Mouse (Mus musculus) limb, embryonic 13.5 days (tissue): Measurements from ENCODE around the gene Dpp9. TPM values are rescaled to one million over a fixed set of nuclear protein-coding genes. Genes with fewer than 3 reads are reported as not detected.

Experiments
- ATAC-seq: fragments of 200-750 bp; cut with Nextera tagmentation; 2 replicates; pipeline ENCODE4 v1.8.0; 2017; ENCODE audit warnings: low read depth, moderate number of reproducible peaks, moderate TSS enrichment; ENCODE audit not compliant: low FRiP score
- H3K27ac ChIP-seq: fragments of 300-500 bp; sonication (generic); 2 replicates; pipeline ENCODE4 v1.5.1; 2015; ENCODE audit warnings: inconsistent platforms, mild to moderate bottlenecking, moderate library complexity
- H3K27me3 ChIP-seq: fragments of 300-500 bp; sonication (generic); 2 replicates; pipeline ENCODE4 v1.6.1; 2015; ENCODE audit warnings: mild to moderate bottlenecking, inconsistent platforms
- H3K36me3 ChIP-seq: fragments of 300-500 bp; sonication (generic); 2 replicates; pipeline ENCODE4 v1.6.1; 2015; ENCODE audit warnings: inconsistent platforms, mild to moderate bottlenecking, moderate library complexity
- H3K4me1 ChIP-seq: fragments of 300-500 bp; sonication (generic); 2 replicates; pipeline ENCODE4 v1.6.1; 2015; ENCODE audit warnings: inconsistent platforms
- H3K4me2 ChIP-seq: fragments of 300-500 bp; sonication (generic); replicated peaks from 2 replicates; pipeline ENCODE4 v1.6.1; 2015; ENCODE audit warnings: inconsistent platforms, mild to moderate bottlenecking, moderate library complexity
- H3K4me3 ChIP-seq: fragments of 300-500 bp; sonication (generic); 2 replicates; pipeline ENCODE4 v1.5.1; 2015; ENCODE audit warnings: moderate library complexity, mild to moderate bottlenecking, inconsistent platforms
- H3K9ac ChIP-seq: fragments of 300-500 bp; sonication (generic); 2 replicates; pipeline ENCODE4 v1.6.1; 2015; ENCODE audit warnings: mild to moderate bottlenecking, inconsistent platforms
- H3K9me3 ChIP-seq: fragments of 300-500 bp; sonication (generic); 2 replicates; pipeline ENCODE4 v1.6.1; 2016; ENCODE audit warnings: inconsistent platforms
- WGBS: fragments of 180-500 bp; shearing (Covaris S2); methylation state at CpG from one replicate; pipeline ENCODE4 v1.1.7; 2015; 5-methylcytosine and 5-hydroxymethylcytosine counted together
- polyA plus RNA-seq: library from polyadenylated mRNA; unstranded; fragments of >200 nt; fragmentation: Nextera tagmentation; extraction: Ambion mirVana; gene quantifications from 2 replicates; pipeline ENCODE4 v1.2.1, GENCODE M21; 2015

Gene Dpp9
- polyA plus RNA-seq, 1 experiment from 2014 or later = 39.8 TPM

- 47% methylated on average over 1 of the region's 1 CpGs for WGBS
- ATAC-seq = no peak
- no peak overlapping the region for H3K4me2 ChIP-seq
- no peak overlapping the region for H3K9ac ChIP-seq
- H3K27me3 ChIP-seq = no peaks in the 10 kb centered on the region
- H3K4me3 ChIP-seq = no peak overlapping the region
- H3K9me3 ChIP-seq = no peaks in the 10 kb centered on the region
- H3K36me3 ChIP-seq = no peaks in the 10 kb centered on the region
- no peak overlapping the region for H3K27ac ChIP-seq
- no peaks in the 10 kb centered on the region for H3K4me1 ChIP-seq
These were observed 6.2 kb upstream of the Dpp9 start for GRCm38 (mm10) chr17:56224916-56225315.

DNA sequence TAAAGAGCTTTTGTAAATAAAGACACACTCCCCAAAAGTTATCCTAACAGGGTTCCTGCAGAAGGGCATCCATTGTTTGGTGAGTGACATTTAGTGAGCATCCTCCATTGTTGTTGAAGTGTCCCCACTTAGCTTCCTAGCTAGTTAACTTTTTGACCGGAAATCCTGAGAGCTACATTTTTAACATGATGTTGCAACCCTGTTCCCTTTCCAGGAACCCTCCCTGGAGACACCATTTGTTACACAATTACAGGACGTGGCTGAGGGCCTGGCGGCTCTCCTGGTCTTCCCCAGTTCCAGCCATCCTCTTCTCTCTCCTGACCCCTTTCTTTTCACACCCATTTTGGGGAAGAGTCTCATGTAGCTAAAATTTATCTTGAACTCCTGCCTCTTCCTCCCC is 1.1 kb upstream of the Dpp9 start:
- peak overlapping the region; percentile 85 for H3K4me2 ChIP-seq
- no peak overlapping the region for H3K27ac ChIP-seq
- no peak for ATAC-seq
- peak overlapping the region; percentile 82; the same call in 1 of the 2 replicates for H3K4me3 ChIP-seq
- H3K9me3 ChIP-seq = no peaks in the 10 kb centered on the region
- H3K9ac ChIP-seq = no peak overlapping the region
- no peaks in the 10 kb centered on the region for H3K27me3 ChIP-seq
- peaks cover 24% of the 10 kb centered on the region for H3K4me1 ChIP-seq
- WGBS = 44% methylated on average over 3 of the region's 3 CpGs
- peaks cover 11% of the 10 kb centered on the region for H3K36me3 ChIP-seq

DNA sequence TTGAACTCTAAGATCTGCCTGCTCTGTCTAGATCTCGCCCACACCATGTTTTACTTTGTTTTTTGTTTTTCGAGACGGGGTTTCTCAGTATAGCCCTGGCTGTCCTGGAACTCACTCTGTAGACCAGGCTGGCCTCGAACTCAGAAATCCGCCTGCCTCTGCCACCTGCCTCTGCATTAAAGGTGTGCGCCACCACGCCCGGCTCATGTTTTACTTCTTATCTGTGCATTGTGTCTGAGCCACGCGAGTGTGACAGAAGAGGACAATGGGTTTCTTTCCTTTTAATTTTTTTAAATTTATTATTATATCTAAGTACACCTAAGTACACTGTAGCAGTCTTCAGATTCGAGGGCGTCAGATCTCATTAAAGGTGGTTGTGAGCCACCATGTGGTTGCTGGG is 546 bp upstream of the Dpp9 start:
- peak overlapping the region; percentile 39; the same call in 1 of the 2 replicates for H3K27ac ChIP-seq
- H3K36me3 ChIP-seq = peaks cover 16% of the 10 kb centered on the region
- H3K9me3 ChIP-seq = no peaks in the 10 kb centered on the region
- no peaks in the 10 kb centered on the region for H3K27me3 ChIP-seq
- H3K4me1 ChIP-seq = peaks cover 24% of the 10 kb centered on the region
- peak overlapping the region; percentile 82 for H3K4me3 ChIP-seq
- peak overlapping the region; percentile 85 for H3K4me2 ChIP-seq
- 46% methylated on average over 12 of the region's 12 CpGs for WGBS
- ATAC-seq = no peak
- H3K9ac ChIP-seq = peak overlapping the region; percentile 90

GRCm38 (mm10) chr17:56217670-56218069 is 1.0 kb downstream of the Dpp9 start:
- H3K36me3 ChIP-seq = peaks cover 16% of the 10 kb centered on the region
- no peaks in the 10 kb centered on the region for H3K27me3 ChIP-seq
- peaks cover 24% of the 10 kb centered on the region for H3K4me1 ChIP-seq
- H3K9me3 ChIP-seq = no peaks in the 10 kb centered on the region
- peak overlapping the region; percentile 82 for H3K4me3 ChIP-seq
- H3K4me2 ChIP-seq = peak overlapping the region; percentile 85
- peak overlapping the region; percentile 90 for H3K9ac ChIP-seq
- ATAC-seq = no peak
- no peak overlapping the region for H3K27ac ChIP-seq
- WGBS = 69% methylated on average over 13 of the region's 13 CpGs

DNA sequence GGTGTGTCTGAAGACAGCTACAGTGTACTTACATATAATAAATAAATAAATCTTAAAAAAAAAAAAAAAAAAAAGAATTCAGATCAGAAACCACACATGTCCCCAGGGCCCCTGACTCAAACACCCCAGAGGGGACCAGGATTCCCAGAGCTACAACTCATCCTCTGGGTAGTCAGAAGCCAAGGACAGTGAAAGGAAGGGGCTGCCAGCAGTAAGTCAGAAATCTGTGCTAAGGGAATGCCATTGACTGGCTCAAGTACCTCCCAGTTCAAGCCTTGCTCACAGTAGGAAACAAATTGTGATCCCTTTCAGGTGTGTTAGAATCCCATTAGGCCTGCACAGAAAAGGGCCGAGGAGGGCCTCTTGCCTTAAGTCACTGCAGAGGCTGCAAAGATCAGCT is 4.5 kb downstream of the Dpp9 start:
- H3K27ac ChIP-seq = no peak overlapping the region
- H3K4me1 ChIP-seq = peaks cover 20% of the 10 kb centered on the region
- H3K9me3 ChIP-seq = no peaks in the 10 kb centered on the region
- H3K36me3 ChIP-seq = peaks cover 43% of the 10 kb centered on the region
- no peak overlapping the region for H3K4me2 ChIP-seq
- no peak overlapping the region for H3K9ac ChIP-seq
- ATAC-seq = no peak
- WGBS = 86% methylated on average over 1 of the region's 1 CpGs
- no peak overlapping the region for H3K4me3 ChIP-seq
- H3K27me3 ChIP-seq = no peaks in the 10 kb centered on the region

GRCm38 (mm10) chr17:56212676-56213075 is 6.0 kb downstream of the Dpp9 start:
- Histone ChIP-seq H3K4me3 (no peak overlapping the region), H3K27me3 (no peaks in the 10 kb centered on the region), H3K27ac (no peak overlapping the region), H3K4me1 (peaks cover 15% of the 10 kb centered on the region), H3K36me3 (peaks cover 59% of the 10 kb centered on the region), H3K9ac (no peak overlapping the region), H3K9me3 (no peaks in the 10 kb centered on the region), H3K4me2 (no peak overlapping the region)
- ATAC-seq = no peak
- WGBS = 56% methylated on average over 6 of the region's 6 CpGs

DNA sequence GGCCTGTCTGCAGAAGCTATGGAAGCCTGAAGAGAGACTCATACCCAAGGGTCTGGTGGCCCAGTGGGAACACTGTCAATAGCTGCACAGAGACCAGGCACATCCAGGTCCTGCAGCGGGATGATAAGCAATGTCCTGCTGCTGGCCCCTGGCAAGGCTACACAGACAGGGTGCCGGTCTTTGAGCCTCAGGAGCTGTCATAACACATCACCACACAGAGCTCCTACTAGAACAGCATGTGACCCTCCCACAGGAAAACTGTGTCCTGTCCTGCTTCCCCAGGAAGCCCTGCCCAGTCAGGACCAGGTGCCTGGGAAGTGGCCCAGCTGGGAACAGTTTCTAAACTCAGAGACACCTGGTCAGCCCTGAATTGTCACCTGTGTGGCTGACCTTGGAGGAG is 7.6 kb downstream of the Dpp9 start:
- Histone ChIP-seq H3K4me1 (no peaks in the 10 kb centered on the region), H3K4me3 (no peak overlapping the region), H3K4me2 (no peak overlapping the region), H3K27me3 (no peaks in the 10 kb centered on the region), H3K9me3 (no peaks in the 10 kb centered on the region), H3K36me3 (peaks cover 72% of the 10 kb centered on the region), H3K9ac (no peak overlapping the region), H3K27ac (no peak overlapping the region)
- ATAC-seq = no peak
- WGBS = 92% methylated on average over 2 of the region's 2 CpGs

DNA sequence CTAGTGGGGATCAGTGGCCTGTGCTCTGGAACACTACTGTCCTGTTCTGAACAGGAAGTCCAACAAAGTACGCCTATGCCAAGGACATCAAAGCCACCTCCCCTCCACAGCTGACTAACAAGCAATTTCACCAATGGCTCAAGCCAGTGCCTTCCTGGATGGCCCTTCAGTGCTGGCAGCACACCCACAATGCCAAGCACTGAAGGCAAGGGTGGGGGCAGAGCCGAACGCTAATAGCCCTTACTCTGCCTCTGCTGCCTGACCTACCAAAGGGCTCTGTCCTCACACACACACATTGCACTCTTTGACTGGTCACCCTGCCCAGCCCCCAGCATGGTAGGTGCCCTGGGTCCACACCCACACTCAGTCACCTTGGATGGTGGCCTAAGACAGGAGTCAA is 9.9 kb downstream of the Dpp9 start:
- Histone ChIP-seq H3K9ac (no peak overlapping the region), H3K4me3 (no peak overlapping the region), H3K36me3 (peaks cover 81% of the 10 kb centered on the region), H3K9me3 (no peaks in the 10 kb centered on the region), H3K27me3 (no peaks in the 10 kb centered on the region), H3K4me2 (no peak overlapping the region), H3K27ac (no peak overlapping the region), H3K4me1 (no peaks in the 10 kb centered on the region)
- 92% methylated on average over 3 of the region's 3 CpGs for WGBS
- ATAC-seq = no peak

GRCm38 (mm10) chr17:56207963-56208530 is 10.7 kb downstream of the Dpp9 start:
- 91% methylated on average over 9 of the region's 9 CpGs for WGBS
- Histone ChIP-seq H3K4me3 (no peak overlapping the region), H3K9me3 (no peaks in the 10 kb centered on the region), H3K4me1 (no peaks in the 10 kb centered on the region), H3K36me3 (peaks cover 89% of the 10 kb centered on the region), H3K9ac (no peak overlapping the region), H3K27me3 (no peaks in the 10 kb centered on the region), H3K27ac (no peak overlapping the region), H3K4me2 (no peak overlapping the region)
- no peak for ATAC-seq

DNA sequence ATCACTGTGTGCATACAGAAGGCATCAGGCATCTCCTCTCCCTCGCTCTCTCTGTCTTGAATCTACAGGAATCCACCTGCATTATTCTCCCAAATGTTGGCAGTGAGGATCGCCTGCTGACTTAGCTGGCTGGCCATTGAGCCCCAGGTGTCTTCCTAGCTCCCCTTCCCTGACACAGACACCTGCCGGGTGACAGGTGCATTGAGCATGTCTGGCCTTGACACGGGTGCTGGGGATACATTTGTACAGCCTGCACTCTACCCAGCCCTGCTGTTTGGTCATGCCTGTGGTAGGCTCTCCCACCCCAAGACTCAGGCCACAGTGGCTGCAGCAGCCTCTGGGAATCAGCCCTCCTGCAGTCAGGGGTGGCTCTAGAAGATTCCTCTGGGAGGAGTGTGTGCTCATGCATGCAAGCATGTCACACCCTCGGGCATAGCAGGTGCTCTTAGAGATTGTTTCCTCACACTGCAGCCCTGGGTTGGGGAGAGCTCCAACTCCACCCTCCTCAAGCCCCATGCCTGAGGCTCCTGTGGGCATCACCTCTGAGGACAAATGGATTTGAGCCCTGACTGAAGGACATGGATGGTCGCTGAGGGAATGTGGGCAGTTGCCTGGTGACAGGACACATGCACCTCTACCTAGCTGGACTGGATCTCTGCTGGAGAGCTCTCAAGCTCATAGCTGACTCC is 11.6 kb downstream of the Dpp9 start:
- no peak overlapping the region for H3K4me2 ChIP-seq
- H3K36me3 ChIP-seq = peaks cover 98% of the 10 kb centered on the region
- WGBS = 81% methylated on average over 6 of the region's 6 CpGs
- no peak overlapping the region for H3K9ac ChIP-seq
- no peaks in the 10 kb centered on the region for H3K9me3 ChIP-seq
- no peak for ATAC-seq
- H3K27me3 ChIP-seq = no peaks in the 10 kb centered on the region
- no peak overlapping the region for H3K4me3 ChIP-seq
- H3K27ac ChIP-seq = no peak overlapping the region
- H3K4me1 ChIP-seq = no peaks in the 10 kb centered on the region

DNA sequence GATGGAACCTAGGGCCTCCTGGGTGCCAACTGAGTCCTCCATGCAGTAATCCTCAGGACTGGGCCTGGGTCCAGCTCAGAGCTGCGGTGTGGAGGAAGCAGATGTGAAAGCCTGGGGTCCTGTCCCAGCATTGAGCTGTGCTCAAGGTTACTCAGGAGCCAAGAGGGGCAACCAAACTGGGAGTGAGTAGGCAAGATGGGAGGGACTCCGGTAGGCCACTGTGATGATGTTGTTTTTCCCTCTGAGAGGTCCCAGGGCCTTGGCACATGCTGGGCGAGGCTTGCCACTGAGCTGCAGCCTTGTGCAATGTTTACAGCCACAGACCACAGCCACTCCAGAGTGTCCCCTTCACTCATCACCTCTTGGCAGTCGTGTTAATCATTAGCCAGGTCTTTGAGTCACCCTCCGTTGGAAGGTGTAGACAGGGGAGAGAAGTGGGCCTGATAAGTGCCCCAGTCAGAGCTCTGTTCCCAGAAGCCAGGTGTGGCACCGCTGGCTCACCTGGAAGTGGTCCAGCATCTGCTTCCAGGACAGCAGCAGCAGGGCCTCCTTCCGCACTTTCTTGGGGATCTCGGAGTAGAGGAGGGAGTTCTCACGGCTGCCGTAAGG is 12.3 kb downstream of the Dpp9 start:
- no peak for ATAC-seq
- H3K9ac ChIP-seq = no peak overlapping the region
- no peak overlapping the region for H3K4me3 ChIP-seq
- peaks cover 100% of the 10 kb centered on the region for H3K36me3 ChIP-seq
- no peak overlapping the region for H3K4me2 ChIP-seq
- WGBS = 90% methylated on average over 10 of the region's 10 CpGs
- H3K27ac ChIP-seq = no peak overlapping the region
- no peaks in the 10 kb centered on the region for H3K9me3 ChIP-seq
- H3K27me3 ChIP-seq = no peaks in the 10 kb centered on the region
- H3K4me1 ChIP-seq = no peaks in the 10 kb centered on the region

DNA sequence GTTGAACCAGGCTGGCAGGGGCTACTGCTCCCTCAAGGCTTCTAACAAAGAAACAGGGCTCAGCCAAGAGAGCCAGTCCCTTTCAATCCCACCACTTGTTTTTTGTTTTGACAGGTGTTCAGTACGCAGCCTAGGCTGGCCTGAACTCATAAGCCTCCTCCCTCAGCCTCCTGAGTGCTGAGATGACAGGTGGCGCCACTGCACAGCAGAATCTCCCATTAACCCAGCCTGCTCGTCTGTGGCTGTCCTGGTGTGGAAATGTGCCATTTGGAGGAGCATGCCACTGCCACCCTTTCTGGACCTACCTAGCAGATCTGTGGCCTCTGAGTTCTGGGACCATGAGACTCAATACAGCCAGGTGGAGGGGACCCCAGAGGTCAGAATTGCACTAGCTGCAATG is 15.0 kb downstream of the Dpp9 start:
- peaks cover 90% of the 10 kb centered on the region for H3K36me3 ChIP-seq
- no peaks in the 10 kb centered on the region for H3K27me3 ChIP-seq
- WGBS = 66% methylated on average over 3 of the region's 3 CpGs
- H3K4me1 ChIP-seq = no peaks in the 10 kb centered on the region
- ATAC-seq = no peak
- H3K4me3 ChIP-seq = no peak overlapping the region
- no peaks in the 10 kb centered on the region for H3K9me3 ChIP-seq
- H3K4me2 ChIP-seq = no peak overlapping the region
- H3K27ac ChIP-seq = no peak overlapping the region
- no peak overlapping the region for H3K9ac ChIP-seq
